Mouse (Mus musculus): ENCODE measurements around the gene Tjp2.

Tjp2 gene

GRCm38 (mm10) chr19:24054265-24054664, 170.6 kb downstream of the Tjp2 start:
- peak; percentile 90 for DNase-seq

GRCm38 (mm10) chr19:24050514-24050913, 174.3 kb downstream of the Tjp2 start:
- DNase-seq: no peak

GRCm38 (mm10) chr19:24049329-24049728, 175.5 kb downstream of the Tjp2 start:
- peak; percentile 88 for DNase-seq

GRCm38 (mm10) chr19:24046395-24046993, 178.3 kb downstream of the Tjp2 start:
- DNase-seq: peak; percentile 91
